22 mouse cellular contexts compared by ENCODE assay signal in genomic region chr1:153709451-153709850, GRCm38 (mm10). TPM values are rescaled to one million over a fixed set of nuclear protein-coding genes. Genes with fewer than 3 reads are reported as not detected.
A peak's percentile ranks its signal among the peaks of the same experiment; 100 is the strongest.
DNase-seq lines count a peak whose midpoint lies in the region; ATAC-seq lines count a peak whose summit lies in the region.
"Had no signal": no experiment of that assay in that cellular context is flagged by ENCODE, and none has a peak within 500 bp of the region (broad histone marks: within the 10 kb centered on the region; RNA-seq: fewer than 3 reads in every experiment).

No protein-coding gene starts in this region.

- H3K4me2 ChIP-seq in neural tube, embryonic 15.5 days, result no peak overlapping the region
- H3K4me2 ChIP-seq: embryonic facial prominence, embryonic 12.5 days; heart, embryonic 12.5 days; lung, embryonic 15.5 days; neural tube, embryonic 13.5 days had no signal

- DNase-seq in lung, postnatal 10 days, result peak; percentile 31
- no peak for DNase-seq in lung, postnatal 25 days (ENCODE audit: low spot score)
- peak; percentile 36 for DNase-seq in induced T-regulatory cell, adult 2 months (ENCODE audit: low read depth)
- no peak for DNase-seq in cerebellum, adult 9-11 months
- DNase-seq in embryo, embryonic 9.5 days (ENCODE audit: extremely low spot score), result no peak
- DNase-seq: adrenal gland, postnatal 14 days; cerebellum, adult 9-10 months; forebrain, postnatal 0 days; heart, postnatal 14 days; kidney, adult 11 months; kidney, postnatal 10 days; midbrain, embryonic 14.5 days; thymus, adult 18-20 months; thymus, postnatal 36 days had no signal

- H3K9ac ChIP-seq in neural tube, embryonic 15.5 days (replicated peaks), result no peak overlapping the region
- H3K9ac ChIP-seq: embryonic facial prominence, embryonic 12.5 days; forebrain, postnatal 0 days; heart, embryonic 12.5 days; liver, embryonic 14.5 days; lung, embryonic 15.5 days; neural tube, embryonic 13.5 days had no signal

- H3K27ac ChIP-seq in neural tube, embryonic 15.5 days (replicated peaks), result no peak overlapping the region
- H3K27ac ChIP-seq: embryonic facial prominence, embryonic 12.5 days; left cerebral cortex, adult 2 months; liver, embryonic 14.5 days; lung, embryonic 15.5 days; neural tube, embryonic 13.5 days had no signal

- no peaks in the 10 kb centered on the region for H3K9me3 ChIP-seq in neural tube, embryonic 15.5 days (replicated peaks)
- H3K9me3 ChIP-seq: embryonic facial prominence, embryonic 12.5 days; heart, embryonic 12.5 days; lung, embryonic 15.5 days; neural tube, embryonic 13.5 days had no signal

- peak; percentile 51 for ATAC-seq in CD4-positive, CD25-positive, alpha-beta regulatory T cell, adult 4 months
- no peak for ATAC-seq in neural tube, embryonic 15.5 days (ENCODE audit: low FRiP score)
- ATAC-seq: forebrain, postnatal 0 days had no signal

- H3K4me1 ChIP-seq in neural tube, embryonic 15.5 days, result peaks cover under 1% of the 10 kb centered on the region

- no peaks in the 10 kb centered on the region for H3K27me3 ChIP-seq in neural tube, embryonic 15.5 days (replicated peaks)
- H3K27me3 ChIP-seq: embryonic facial prominence, embryonic 12.5 days; lung, embryonic 15.5 days; neural tube, embryonic 13.5 days had no signal

- WGBS in neural tube, embryonic 15.5 days, result 86% methylated on average over 5 of the region's 5 CpGs

- H3K4me3 ChIP-seq in neural tube, embryonic 15.5 days (replicated peaks), result no peak overlapping the region
- H3K4me3 ChIP-seq: embryonic facial prominence, embryonic 12.5 days; heart, embryonic 12.5 days; left cerebral cortex, adult 2 months; lung, embryonic 15.5 days; neural tube, embryonic 13.5 days had no signal

- no peaks in the 10 kb centered on the region for H3K36me3 ChIP-seq in neural tube, embryonic 15.5 days
- H3K36me3 ChIP-seq: embryonic facial prominence, embryonic 12.5 days; heart, embryonic 12.5 days; lung, embryonic 15.5 days; neural tube, embryonic 13.5 days had no signal

RNA-seq across cellular contexts. Expression of gene Rgs16, which starts 30.7 kb away (rescaled TPM):
- 10 to 100 TPM; 10.9 to 46.2 TPM for polyA plus RNA-seq in CD4-positive, CD25-positive, alpha-beta regulatory T cell, adult 4 months (2017; shearing (Covaris generic))
- polyA plus RNA-seq in neural tube, embryonic 15.5 days (2015; fragmentation: Nextera tagmentation; extraction: Ambion mirVana), result 11.3 and 14.3 TPM in 2 replicates

RNA-seq across cellular contexts. Expression of gene Rnasel, which starts 39.8 kb away (rescaled TPM):
- polyA plus RNA-seq in CD4-positive, CD25-positive, alpha-beta regulatory T cell, adult 4 months (2017; shearing (Covaris generic)), result 10 to 100 TPM; 53.0 to 58.5 TPM
- 31.4 and 32.0 TPM in 2 replicates for polyA plus RNA-seq in neural tube, embryonic 15.5 days (2015; fragmentation: Nextera tagmentation; extraction: Ambion mirVana)

RNA-seq across cellular contexts. Expression of gene Rgs8, which starts 56.6 kb away (rescaled TPM):
- under 1 TPM in 1 of 2 experiments, not detected in 1; 0.22 TPM for polyA plus RNA-seq in CD4-positive, CD25-positive, alpha-beta regulatory T cell, adult 4 months (2017; shearing (Covaris generic))
- polyA plus RNA-seq in neural tube, embryonic 15.5 days (2015; fragmentation: Nextera tagmentation; extraction: Ambion mirVana), result 11.2 and 13.4 TPM in 2 replicates

Comparison
In these comparisons a context has a peak if more than half of its experiments do, and no peak if none do; other contexts are left out.
1. DNase-seq: peak in lung, postnatal 10 days (single experiment) and induced T-regulatory cell, adult 2 months (single experiment); none in lung, postnatal 25 days (single experiment), cerebellum, adult 9-11 months (single experiment) and embryo, embryonic 9.5 days (single experiment).
2. RNA of gene Rgs8, which starts 56.6 kb away (polyA plus RNA-seq): 11.2 to 13.4 TPM in neural tube, embryonic 15.5 days; 0.22 TPM in CD4-positive, CD25-positive, alpha-beta regulatory T cell, adult 4 months; every median in the first group is over 10 times any median in the second.